In the genomic region with DNA sequence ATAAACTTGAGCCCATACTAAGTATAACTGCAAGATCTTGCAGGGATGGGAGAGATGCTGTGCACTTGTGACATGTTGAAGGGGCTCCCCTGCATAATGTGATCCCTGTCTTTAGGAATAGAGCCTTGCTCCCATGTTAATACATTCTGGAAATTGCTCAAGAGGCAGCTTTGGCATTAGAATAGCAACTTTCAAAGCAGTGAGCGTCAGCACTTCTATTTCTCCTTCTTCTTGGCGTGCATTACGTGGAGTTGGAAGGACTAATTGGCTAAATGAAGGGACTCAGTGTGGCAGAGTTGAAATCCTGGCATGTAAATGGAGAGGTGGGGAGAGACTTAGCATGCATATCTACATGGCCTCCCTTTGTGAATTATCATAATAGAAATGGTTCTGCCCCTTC, we compare ENCODE assay signal across 24 mouse cellular contexts.
DNase-seq lines count a peak whose midpoint lies in the region; ATAC-seq and TF ChIP-seq lines count a peak whose summit lies in the region.
"Had no signal": no experiment of that assay in that cellular context is flagged by ENCODE, and none has a peak within 500 bp of the region (broad histone marks: within the 10 kb centered on the region; RNA-seq: fewer than 3 reads in every experiment).

No protein-coding gene starts in this region.

- no peaks in the 10 kb centered on the region for H3K36me3 ChIP-seq in lung, postnatal 0 days (ENCODE audit: insufficient read depth, low read length)
- H3K36me3 ChIP-seq in midbrain, postnatal 0 days (ENCODE audit: insufficient read depth, low read length): no peaks in the 10 kb centered on the region
- H3K36me3 ChIP-seq: embryonic facial prominence, embryonic 15.5 days; heart, embryonic 13.5 days; limb, embryonic 10.5 days; liver, embryonic 12.5 days; neural tube, embryonic 15.5 days had no signal

- no peaks in the 10 kb centered on the region for H3K9me3 ChIP-seq in lung, postnatal 0 days (ENCODE audit: low read length)
- no peaks in the 10 kb centered on the region for H3K9me3 ChIP-seq in midbrain, postnatal 0 days (ENCODE audit: low read length)
- H3K9me3 ChIP-seq: embryonic facial prominence, embryonic 15.5 days; heart, embryonic 13.5 days; limb, embryonic 10.5 days; liver, embryonic 12.5 days; neural tube, embryonic 15.5 days had no signal

- TF ChIP-seq CTCF in lung, postnatal 0 days (IDR thresholded peaks at IDR 0.05): no peak
- TF ChIP-seq CTCF in midbrain, postnatal 0 days (IDR thresholded peaks at IDR 0.05): no peak

- DNase-seq in heart, adult 11 months: peak; percentile 88
- DNase-seq in heart, postnatal 36 days: no peak
- DNase-seq in lung, postnatal 10 days: peak; percentile 8
- no peak for DNase-seq in lung, postnatal 0 days (ENCODE audit: low spot score)
- DNase-seq in midbrain, postnatal 0 days (ENCODE audit: low spot score): peak; percentile 39
- DNase-seq in testis, postnatal 10 days (ENCODE audit: low spot score): no peak
- DNase-seq in adrenal gland, postnatal 10 days: no peak
- DNase-seq: adrenal gland, adult 2 months; B cell, adult 2 months; cerebellum, adult 11 months; cerebellum, postnatal 14 days; heart, adult 18-20 months; kidney, adult 18-20 months; lung, adult 2 months; lung, postnatal 4 days; right cerebral cortex, postnatal 4 days; thymus, postnatal 25 days had no signal

- ATAC-seq in lung, postnatal 0 days: no peak
- no peak for ATAC-seq in midbrain, postnatal 0 days (ENCODE audit: low FRiP score)
- ATAC-seq: liver, embryonic 12.5 days had no signal

- no peak overlapping the region for H3K27ac ChIP-seq in lung, postnatal 0 days (ENCODE audit: low read length)
- H3K27ac ChIP-seq in brown adipose tissue, adult 24 weeks (replicated peaks; ENCODE audit: low read depth, low read length): peak overlapping the region; percentile 27; the same call in 1 of the 2 replicates
- H3K27ac ChIP-seq in midbrain, postnatal 0 days (ENCODE audit: low read depth, low read length): 0 out of 2 replicates have a peak overlapping the region, but pooled peaks have one; percentile 19
- H3K27ac ChIP-seq: embryonic facial prominence, embryonic 15.5 days; heart, embryonic 13.5 days; kidney, postnatal 0 days; limb, embryonic 10.5 days; liver, embryonic 12.5 days; neural tube, embryonic 15.5 days had no signal

- no peak for TF ChIP-seq EP300 in lung, postnatal 0 days (IDR thresholded peaks at IDR 0.05)

- no peak overlapping the region for H3K9ac ChIP-seq in lung, postnatal 0 days (replicated peaks; ENCODE audit: low read depth)
- no peak overlapping the region for H3K9ac ChIP-seq in midbrain, postnatal 0 days (replicated peaks; ENCODE audit: low read length, poor library complexity, severe bottlenecking)
- H3K9ac ChIP-seq: embryonic facial prominence, embryonic 15.5 days; heart, embryonic 13.5 days; liver, embryonic 12.5 days; neural tube, embryonic 15.5 days had no signal

- no peaks in the 10 kb centered on the region for H3K27me3 ChIP-seq in lung, postnatal 0 days (replicated peaks; ENCODE audit: insufficient read depth, low read length)
- no peaks in the 10 kb centered on the region for H3K27me3 ChIP-seq in midbrain, postnatal 0 days (ENCODE audit: insufficient read depth, low read length)
- H3K27me3 ChIP-seq: embryonic facial prominence, embryonic 15.5 days; heart, embryonic 13.5 days; liver, embryonic 12.5 days; neural tube, embryonic 15.5 days had no signal

- 79% methylated on average over 3 of the region's 3 CpGs for WGBS in lung, postnatal 0 days
- WGBS in midbrain, postnatal 0 days: 56% methylated on average over 3 of the region's 3 CpGs

- H3K4me2 ChIP-seq in lung, postnatal 0 days (replicated peaks; ENCODE audit: low read depth, low read length): no peak overlapping the region
- H3K4me2 ChIP-seq in midbrain, postnatal 0 days (ENCODE audit: low read depth, low read length, poor library complexity, severe bottlenecking): no peak overlapping the region
- H3K4me2 ChIP-seq: embryonic facial prominence, embryonic 15.5 days; heart, embryonic 13.5 days; liver, embryonic 12.5 days; neural tube, embryonic 15.5 days had no signal

- intact Hi-C loops in heart, postnatal 36 days (cut with DNase I): no loop called here

- H3K4me3 ChIP-seq in lung, postnatal 0 days (ENCODE audit: low read depth, low read length): no peak overlapping the region
- H3K4me3 ChIP-seq in brown adipose tissue, adult 24 weeks (ENCODE audit: insufficient read depth, low read depth, low read length): no peak overlapping the region
- no peak overlapping the region for H3K4me3 ChIP-seq in midbrain, postnatal 0 days (ENCODE audit: low read depth, low read length)
- H3K4me3 ChIP-seq: embryonic facial prominence, embryonic 15.5 days; heart, embryonic 13.5 days; limb, embryonic 10.5 days; liver, embryonic 12.5 days; neural tube, embryonic 15.5 days had no signal

- H3K4me1 ChIP-seq in lung, postnatal 0 days (ENCODE audit: insufficient read depth, low read depth, low read length): no peaks in the 10 kb centered on the region; the same call in 1 of the 2 replicates
- peaks cover 21% of the 10 kb centered on the region for H3K4me1 ChIP-seq in brown adipose tissue, adult 24 weeks (ENCODE audit: control insufficient read depth, insufficient read depth, insufficient read length, low read length)
- no peaks in the 10 kb centered on the region for H3K4me1 ChIP-seq in midbrain, postnatal 0 days (ENCODE audit: insufficient read depth, low read length)
- H3K4me1 ChIP-seq: embryonic facial prominence, embryonic 15.5 days; liver, embryonic 12.5 days had no signal

Comparison
In these comparisons a context has a peak if more than half of its experiments do, and no peak if none do; other contexts are left out.
1. DNase-seq: peak in heart, adult 11 months (single experiment), lung, postnatal 10 days (single experiment) and midbrain, postnatal 0 days (single experiment); none in heart, postnatal 36 days (0 of 2), lung, postnatal 0 days (single experiment), testis, postnatal 10 days (single experiment) and adrenal gland, postnatal 10 days (single experiment).